Mouse (Mus musculus) kidney, adult 2 months (tissue): Measurements from ENCODE around the gene Casp8.
"Not testable (repeated sequence)": the region's sequence is repeated elsewhere in the genome, so short reads cannot be mapped to it uniquely, and the experiment has no call there.

ENCODE experiments used
- CTCF ChIP-seq: fragments of 200-500 bp; conservative IDR thresholded peaks from 2 replicates; pipeline ENCODE4 v1.5.1; 2011; ENCODE audit warnings: low read depth, mild to moderate bottlenecking, control low read depth, low read length, moderate library complexity, mixed read lengths; ENCODE audit not compliant: insufficient read depth, insufficient read length
- POLR2A ChIP-seq: fragments of 200-500 bp; IDR thresholded peaks from one replicate; pipeline ENCODE4 v1.6.1; 2011; ENCODE audit warnings: low read depth, low read length, control low read depth

DNA sequence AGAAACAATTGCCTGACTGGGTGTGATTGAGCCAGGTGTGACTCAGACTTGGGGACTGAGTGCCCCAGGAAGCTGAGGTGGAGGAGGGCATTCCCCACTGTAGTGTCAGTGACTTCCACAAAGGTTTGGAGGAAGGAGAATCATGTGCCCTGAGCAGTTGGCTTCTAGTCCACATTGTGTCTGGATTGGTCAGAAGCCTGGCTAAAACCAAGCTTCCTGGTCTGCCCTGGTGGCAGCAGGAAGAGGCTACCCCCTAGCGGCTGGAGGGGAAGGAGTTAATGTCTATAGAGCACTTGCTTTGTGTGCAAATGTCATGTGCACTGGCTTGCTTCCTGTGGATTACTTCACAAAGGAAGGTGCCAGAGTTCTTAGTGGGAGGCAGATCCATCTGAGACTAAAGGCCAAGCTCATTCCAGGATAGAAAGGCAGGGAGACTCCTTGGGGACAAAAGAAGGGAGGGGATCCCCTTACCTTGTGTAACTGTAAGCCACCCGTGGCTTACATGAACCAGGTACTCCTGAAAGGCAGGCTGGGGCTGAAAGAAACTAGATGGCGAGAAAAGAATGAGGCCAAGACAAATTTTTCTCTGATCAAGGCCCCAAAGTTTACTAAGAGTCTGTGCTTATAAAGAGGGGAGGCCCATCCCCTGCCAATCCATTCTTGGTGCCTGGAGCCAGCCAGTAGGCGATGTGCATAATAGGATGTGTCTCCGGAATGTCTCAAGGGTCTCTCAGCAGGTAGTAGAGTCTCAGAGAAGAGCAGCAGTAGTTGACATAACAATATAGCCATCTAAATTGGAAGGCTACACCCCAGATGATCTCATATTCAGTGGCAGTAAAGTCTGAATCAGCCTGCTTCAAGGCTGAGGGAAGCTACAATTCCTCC is 33.5 kb upstream of the Casp8 start:
- TF ChIP-seq POLR2A = not testable (repeated sequence)
- TF ChIP-seq CTCF = peak; percentile 47
